Mouse (Mus musculus) C2C12 (cell line): ENCODE measurements at regions not wholly inside any gene's neighbourhood (a gene's known extent, or its start where the extent isn't known, plus 50 kb on each side); places are given as distances from the start of the nearest gene placed in this dataset.
"Not testable (repeated sequence)": the region's sequence is repeated elsewhere in the genome, so short reads cannot be mapped to it uniquely, and the experiment has no call there.

ENCODE experiments used
- CTCF ChIP-seq: IDR thresholded peaks from one replicate; pipeline ENCODE4 v1.5.1; 2011; ENCODE audit not compliant: control insufficient read depth, insufficient read depth, insufficient read length
- MAX ChIP-seq: IDR thresholded peaks from one replicate; pipeline ENCODE4 v1.6.1; 2011; ENCODE audit warnings: mild to moderate bottlenecking, control low read depth
- MYOG ChIP-seq: IDR thresholded peaks from one replicate; pipeline ENCODE4 v1.6.1; 2011; ENCODE audit not compliant: control insufficient read depth, insufficient read length; ENCODE audit errors: extremely low read depth

GRCm38 (mm10) chr14:53760578-53760977 is 493.3 kb downstream of the Dad1 start:
- not testable (repeated sequence) for TF ChIP-seq MYOG, CTCF, MAX
